Mouse (Mus musculus): ENCODE measurements around the gene Nos2.
A peak's percentile ranks its signal among the peaks of the same experiment; 100 is the strongest.

Gene Nos2

GRCm38 (mm10) chr11:78920411-78920939 is at the start of gene Nos2:
Gene Nos2 (plus strand): TSS chr11:78920787.
- DNase-seq (ENCODE audit: low spot score in 2 of 2), result no peak

- no peak for DNase-seq (ENCODE audit: low spot score in 2 of 2)
Measured at GRCm38 (mm10) chr11:78870891-78871290, 49.7 kb upstream of the Nos2 start.

- no peak for DNase-seq (ENCODE audit: low spot score in 2 of 2)
Measured at GRCm38 (mm10) chr11:78872782-78873181, 47.8 kb upstream of the Nos2 start.

GRCm38 (mm10) chr11:78879727-78880126 is 40.9 kb upstream of the Nos2 start:
- no peak for DNase-seq (ENCODE audit: low spot score in 2 of 2)

- DNase-seq (ENCODE audit: low spot score in 2 of 2), result peak in 1 of 2 experiments; percentile 3
Measured at GRCm38 (mm10) chr11:78886693-78887092, 33.9 kb upstream of the Nos2 start.

GRCm38 (mm10) chr11:78887102-78887971 is 33.2 kb upstream of the Nos2 start:
- peak; percentile 82 to 90 for DNase-seq (ENCODE audit: low spot score in 2 of 2)

- DNase-seq (ENCODE audit: low spot score in 2 of 2), result no peak
Measured at GRCm38 (mm10) chr11:78889156-78889555, 31.4 kb upstream of the Nos2 start.

- DNase-seq (ENCODE audit: low spot score in 2 of 2), result no peak
Measured at GRCm38 (mm10) chr11:78896357-78897123, 24.0 kb upstream of the Nos2 start.

- no peak for DNase-seq (ENCODE audit: low spot score in 2 of 2)
Measured at GRCm38 (mm10) chr11:78915473-78915872, 5.1 kb upstream of the Nos2 start.

GRCm38 (mm10) chr11:78916410-78916809 is 4.2 kb upstream of the Nos2 start:
- DNase-seq (ENCODE audit: low spot score in 2 of 2), result no peak

GRCm38 (mm10) chr11:78919745-78920144 is 842 bp upstream of the Nos2 start:
- no peak for DNase-seq (ENCODE audit: low spot score in 2 of 2)

GRCm38 (mm10) chr11:78922678-78923407 is 2.3 kb downstream of the Nos2 start:
- peak; percentile 10 to 25 for DNase-seq (ENCODE audit: low spot score in 2 of 2)

- DNase-seq (ENCODE audit: low spot score in 2 of 2), result no peak
Measured at GRCm38 (mm10) chr11:78924111-78924510, 3.5 kb downstream of the Nos2 start.

GRCm38 (mm10) chr11:78924916-78925315 is 4.3 kb downstream of the Nos2 start:
- DNase-seq (ENCODE audit: low spot score in 2 of 2), result no peak

GRCm38 (mm10) chr11:78929345-78929744 is 8.8 kb downstream of the Nos2 start:
- DNase-seq (ENCODE audit: low spot score in 2 of 2), result peak; percentile 17 to 37

GRCm38 (mm10) chr11:78934307-78934706 is 13.7 kb downstream of the Nos2 start:
- no peak for DNase-seq (ENCODE audit: low spot score in 2 of 2)

GRCm38 (mm10) chr11:78934727-78935126 is 14.1 kb downstream of the Nos2 start:
- no peak for DNase-seq (ENCODE audit: low spot score in 2 of 2)

GRCm38 (mm10) chr11:78935178-78935577 is 14.6 kb downstream of the Nos2 start:
- DNase-seq (ENCODE audit: low spot score in 2 of 2), result no peak

GRCm38 (mm10) chr11:78943083-78943482 is 22.5 kb downstream of the Nos2 start:
- DNase-seq (ENCODE audit: low spot score in 2 of 2), result no peak

- no peak for DNase-seq (ENCODE audit: low spot score in 2 of 2)
Measured at GRCm38 (mm10) chr11:78950365-78950764, 29.8 kb downstream of the Nos2 start.

GRCm38 (mm10) chr11:78952467-78952866 is 31.9 kb downstream of the Nos2 start:
- no peak for DNase-seq (ENCODE audit: low spot score in 2 of 2)

- peak; percentile 89 to 90 for DNase-seq (ENCODE audit: low spot score in 2 of 2)
Measured at GRCm38 (mm10) chr11:78956260-78956659, 35.7 kb downstream of the Nos2 start.

Measured in frontal cortex, postnatal 36 days (tissue).